Mouse (Mus musculus) midbrain, embryonic 14.5 days (tissue): ENCODE data around the gene Bicral. TPM values are rescaled to one million over a fixed set of nuclear protein-coding genes. Genes with fewer than 3 reads are reported as not detected.
A peak's percentile ranks its signal among the peaks of the same experiment; 100 is the strongest.

Experiments used
- ATAC-seq: fragments of 200-750 bp; cut with Nextera tagmentation; 2 replicates; pipeline ENCODE4 v1.8.0; 2017; ENCODE audit warnings: moderate number of reproducible peaks, moderate library complexity; ENCODE audit not compliant: low FRiP score, low TSS enrichment
- DNase-seq: peaks from one replicate; pipeline ENCODE4 v3.0.0-alpha.2; 2015
- H3K27ac ChIP-seq: fragments of 300-500 bp; sonication (generic); replicated peaks from 2 replicates; pipeline ENCODE4 v1.5.1; 2014; ENCODE audit warnings: mild to moderate bottlenecking, low read depth, low read length, moderate library complexity
- H3K27me3 ChIP-seq: fragments of 300-500 bp; sonication (generic); 2 replicates; pipeline ENCODE4 v1.6.1; 2014; ENCODE audit warnings: low read length, control low read depth, mixed read lengths; ENCODE audit not compliant: control insufficient read depth, insufficient read depth
- H3K36me3 ChIP-seq: fragments of 300-500 bp; sonication (generic); 2 replicates; pipeline ENCODE4 v1.6.1; 2014; ENCODE audit warnings: low read length, control low read depth; ENCODE audit not compliant: control insufficient read depth, insufficient read depth
- H3K4me1 ChIP-seq: fragments of 300-500 bp; sonication (generic); 2 replicates; pipeline ENCODE4 v1.6.1; 2014; ENCODE audit warnings: mild to moderate bottlenecking, antibody characterized with exemption, low read length, control low read depth; ENCODE audit not compliant: control insufficient read depth, insufficient read depth
- H3K4me2 ChIP-seq: fragments of 300-500 bp; sonication (generic); 2 replicates; pipeline ENCODE4 v1.6.1; 2014; ENCODE audit warnings: mild to moderate bottlenecking, low read length, moderate library complexity
- H3K4me3 ChIP-seq: fragments of 300-500 bp; sonication (generic); replicated peaks from 2 replicates; pipeline ENCODE4 v1.5.1; 2014; ENCODE audit warnings: low read depth, low read length
- H3K9ac ChIP-seq: fragments of 300-500 bp; sonication (generic); replicated peaks from 2 replicates; pipeline ENCODE4 v1.6.1; 2014; ENCODE audit warnings: mild to moderate bottlenecking, low read length, moderate library complexity
- H3K9me3 ChIP-seq: fragments of 300-500 bp; sonication (generic); 2 replicates; pipeline ENCODE4 v1.6.1; 2016; ENCODE audit warnings: low read length, control low read depth, mixed read lengths; ENCODE audit not compliant: control insufficient read depth
- WGBS: fragments of 180-500 bp; shearing (Covaris S2); extraction: QIAGEN DNeasy Blood & Tissue Kit; methylation state at CpG from one replicate; pipeline ENCODE4 v1.1.7; 2014; 5-methylcytosine and 5-hydroxymethylcytosine counted together
- polyA plus RNA-seq: library from polyadenylated mRNA; unstranded; fragments of >200 nt; fragmentation: Nextera tagmentation; extraction: Ambion mirVana; gene quantifications from 2 replicates; pipeline ENCODE4 v1.2.1, GENCODE M21; 2014

Bicral gene
- polyA plus RNA-seq: 10.2 and 11.6 TPM in 2 replicates

GRCm38 (mm10) chr17:46857903-46858748 is at the start of gene Bicral:
Gene Bicral, minus strand, starts transcription at chr17:46858482.
- DNase-seq (peak; percentile 85), ATAC-seq (peak; percentile 70)
- peak within 1 kb of the TSS; percentile 100 for H3K9ac ChIP-seq
- no peaks in the 10 kb centered on the region for H3K27me3 ChIP-seq
- peak within 1 kb of the TSS; percentile 100 for H3K27ac ChIP-seq
- H3K36me3 ChIP-seq: no peaks in the 10 kb centered on the region
- peaks cover 17% of the 10 kb centered on the region for H3K4me1 ChIP-seq
- H3K4me2 ChIP-seq: peak within 1 kb of the TSS; percentile 68
- no peaks in the 10 kb centered on the region for H3K9me3 ChIP-seq
- H3K4me3 ChIP-seq: peak within 1 kb of the TSS; percentile 97
- WGBS: under 1% methylated on average over 60 of the region's 65 CpGs

GRCm38 (mm10) chr17:46903876-46904490 is 45.7 kb upstream of the Bicral start:
- H3K4me3 ChIP-seq: no peak overlapping the region
- ATAC-seq (no peak; the same call in 1 of the 2 replicates), DNase-seq (peak; percentile 87)
- WGBS: 20% methylated on average over 19 of the region's 19 CpGs
- no peaks in the 10 kb centered on the region for H3K4me1 ChIP-seq
- no peak overlapping the region for H3K27ac ChIP-seq
- H3K4me2 ChIP-seq: no peak overlapping the region
- no peak overlapping the region for H3K9ac ChIP-seq
- no peaks in the 10 kb centered on the region for H3K27me3 ChIP-seq
- no peaks in the 10 kb centered on the region for H3K36me3 ChIP-seq
- no peaks in the 10 kb centered on the region for H3K9me3 ChIP-seq

- ATAC-seq: no peak
- H3K27ac ChIP-seq: no peak overlapping the region
- no peaks in the 10 kb centered on the region for H3K9me3 ChIP-seq
- WGBS: 60% methylated on average over 2 of the region's 2 CpGs
- no peaks in the 10 kb centered on the region for H3K36me3 ChIP-seq
- H3K4me2 ChIP-seq: no peak overlapping the region
- DNase-seq: no peak
- no peak overlapping the region for H3K9ac ChIP-seq
- no peak overlapping the region for H3K4me3 ChIP-seq
- no peaks in the 10 kb centered on the region for H3K27me3 ChIP-seq
- H3K4me1 ChIP-seq: no peaks in the 10 kb centered on the region
These were observed 42.7 kb upstream of the Bicral start for GRCm38 (mm10) chr17:46900941-46901340.

GRCm38 (mm10) chr17:46897221-46897950 is 39.1 kb upstream of the Bicral start:
- Histone ChIP-seq H3K4me2 (no peak overlapping the region), H3K27me3 (no peaks in the 10 kb centered on the region), H3K9me3 (no peaks in the 10 kb centered on the region), H3K4me3 (no peak overlapping the region), H3K27ac (no peak overlapping the region), H3K4me1 (peaks cover 9% of the 10 kb centered on the region), H3K36me3 (0 out of 2 replicates have a peak, but pooled peaks cover 3% of the 10 kb centered on the region), H3K9ac (no peak overlapping the region)
- no peak for DNase-seq
- ATAC-seq: no peak
- WGBS: 44% methylated on average over 13 of the region's 13 CpGs

- no peak for ATAC-seq
- 94% methylated on average over 9 of the region's 9 CpGs for WGBS
These were observed 37.1 kb upstream of the Bicral start for GRCm38 (mm10) chr17:46895426-46895825.

GRCm38 (mm10) chr17:46890843-46891594 is 32.7 kb upstream of the Bicral start:
- peak overlapping the region; percentile 96 for H3K27ac ChIP-seq
- peak; percentile 30 for DNase-seq
- H3K36me3 ChIP-seq: 0 out of 2 replicates have a peak, but pooled peaks cover 3% of the 10 kb centered on the region
- ATAC-seq: peak; percentile 31; the same call in 1 of the 2 replicates
- peak overlapping the region; percentile 77 for H3K4me3 ChIP-seq
- no peaks in the 10 kb centered on the region for H3K9me3 ChIP-seq
- no peaks in the 10 kb centered on the region for H3K27me3 ChIP-seq
- WGBS: 2% methylated on average over 64 of the region's 64 CpGs
- peak overlapping the region; percentile 67 for H3K4me2 ChIP-seq
- H3K4me1 ChIP-seq: peaks cover 24% of the 10 kb centered on the region
- H3K9ac ChIP-seq: peak overlapping the region; percentile 81

More at GRCm38 (mm10) chr17:46895426-46895825, 37.1 kb upstream of the Bicral start:
- Histone ChIP-seq H3K27me3 (no peaks in the 10 kb centered on the region), H3K27ac (no peak overlapping the region), H3K4me1 (peaks cover 18% of the 10 kb centered on the region), H3K9me3 (no peaks in the 10 kb centered on the region), H3K4me3 (no peak overlapping the region), H3K4me2 (no peak overlapping the region), H3K9ac (no peak overlapping the region), H3K36me3 (0 out of 2 replicates have a peak, but pooled peaks cover 3% of the 10 kb centered on the region)
- no peak for DNase-seq

GRCm38 (mm10) chr17:46890116-46890815 is 32.0 kb upstream of the Bicral start, which contains the start of gene Tbcc:
Gene Tbcc, plus strand, starts transcription at chr17:46890684.
- peak; percentile 99 for DNase-seq
- H3K4me1 ChIP-seq: peaks cover 24% of the 10 kb centered on the region
- H3K27ac ChIP-seq: peak within 1 kb of the TSS; percentile 96
- H3K36me3 ChIP-seq: 0 out of 2 replicates have a peak, but pooled peaks cover 3% of the 10 kb centered on the region
- peak within 1 kb of the TSS; percentile 67 for H3K4me2 ChIP-seq
- ATAC-seq: peak; percentile 93
- peak within 1 kb of the TSS; percentile 81 for H3K9ac ChIP-seq
- under 1% methylated on average over 40 of the region's 40 CpGs for WGBS
- peak within 1 kb of the TSS; percentile 77 for H3K4me3 ChIP-seq
- H3K9me3 ChIP-seq: no peaks in the 10 kb centered on the region
- no peaks in the 10 kb centered on the region for H3K27me3 ChIP-seq
